Mouse (Mus musculus): ENCODE data around the gene Nars2. TPM values are rescaled to one million over a fixed set of nuclear protein-coding genes. Genes with fewer than 3 reads are reported as not detected.

The Nars2 gene
- polyA plus RNA-seq, 1 experiment from 2014 or later, result 22.0 TPM

- Histone ChIP-seq H3K9me3 (replicated peaks; ENCODE audit: control insufficient read depth, low read length) (no peaks in the 10 kb centered on the region), H3K4me1 (ENCODE audit: control insufficient read depth, insufficient read depth, low read length) (no peaks in the 10 kb centered on the region), H3K4me3 (ENCODE audit: low read length) (no peak overlapping the region), H3K27ac (ENCODE audit: low read length) (no peak overlapping the region), H3K9ac (ENCODE audit: low read length) (no peak overlapping the region), H3K36me3 (ENCODE audit: control insufficient read depth, insufficient read depth) (no peaks in the 10 kb centered on the region), H3K27me3 (ENCODE audit: control insufficient read depth, insufficient read depth, low read length) (no peaks in the 10 kb centered on the region), H3K4me2 (ENCODE audit: low read depth, low read length) (no peak overlapping the region)
- 81% methylated on average over 5 of the region's 5 CpGs for WGBS
- ATAC-seq (replicated peaks; ENCODE audit: extremely low read depth, insufficient read depth, low FRiP score), result no peak
These were observed 75.6 kb downstream of the Nars2 start for GRCm38 (mm10) chr7:97026772-97027358.

DNA sequence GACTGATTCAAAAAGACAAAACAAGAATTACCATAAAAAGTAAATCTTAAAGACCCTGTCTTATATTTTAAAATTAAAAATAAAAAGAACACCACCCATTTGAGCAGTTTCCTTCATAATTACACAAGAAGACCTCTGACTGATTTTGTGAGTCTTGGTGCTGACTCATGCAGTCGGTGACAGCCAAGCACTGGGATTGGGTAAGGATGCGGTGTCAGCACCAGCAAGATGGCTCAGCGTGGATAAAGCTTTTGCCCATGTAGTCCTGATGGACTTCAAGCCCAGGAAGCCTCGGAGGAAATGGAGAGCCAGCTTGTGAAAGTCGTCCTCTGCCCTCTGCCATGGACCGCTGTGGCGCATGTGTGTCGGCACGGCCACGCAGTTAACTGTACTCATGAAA is 77.8 kb downstream of the Nars2 start:
- no peak overlapping the region for H3K4me3 ChIP-seq (ENCODE audit: low read length)
- no peak overlapping the region for H3K27ac ChIP-seq (ENCODE audit: low read length)
- H3K9ac ChIP-seq (ENCODE audit: low read length), result no peak overlapping the region
- 91% methylated on average over 10 of the region's 10 CpGs for WGBS
- H3K9me3 ChIP-seq (replicated peaks; ENCODE audit: control insufficient read depth, low read length), result no peaks in the 10 kb centered on the region
- no peak overlapping the region for H3K4me2 ChIP-seq (ENCODE audit: low read depth, low read length)
- no peaks in the 10 kb centered on the region for H3K4me1 ChIP-seq (ENCODE audit: control insufficient read depth, insufficient read depth, low read length)
- ATAC-seq (replicated peaks; ENCODE audit: extremely low read depth, insufficient read depth, low FRiP score), result no peak
- H3K36me3 ChIP-seq (ENCODE audit: control insufficient read depth, insufficient read depth), result no peaks in the 10 kb centered on the region
- no peaks in the 10 kb centered on the region for H3K27me3 ChIP-seq (ENCODE audit: control insufficient read depth, insufficient read depth, low read length)

GRCm38 (mm10) chr7:97032412-97032811 is 81.1 kb downstream of the Nars2 start:
- ATAC-seq (replicated peaks; ENCODE audit: extremely low read depth, insufficient read depth, low FRiP score), result no peak
- 87% methylated on average over 2 of the region's 2 CpGs for WGBS
- no peak overlapping the region for H3K27ac ChIP-seq (ENCODE audit: low read length)
- H3K9ac ChIP-seq (ENCODE audit: low read length), result no peak overlapping the region
- H3K4me2 ChIP-seq (ENCODE audit: low read depth, low read length), result no peak overlapping the region
- H3K36me3 ChIP-seq (ENCODE audit: control insufficient read depth, insufficient read depth), result no peaks in the 10 kb centered on the region
- no peaks in the 10 kb centered on the region for H3K27me3 ChIP-seq (ENCODE audit: control insufficient read depth, insufficient read depth, low read length)
- H3K4me1 ChIP-seq (ENCODE audit: control insufficient read depth, insufficient read depth, low read length), result no peaks in the 10 kb centered on the region
- no peak overlapping the region for H3K4me3 ChIP-seq (ENCODE audit: low read length)
- H3K9me3 ChIP-seq (replicated peaks; ENCODE audit: control insufficient read depth, low read length), result no peaks in the 10 kb centered on the region

DNA sequence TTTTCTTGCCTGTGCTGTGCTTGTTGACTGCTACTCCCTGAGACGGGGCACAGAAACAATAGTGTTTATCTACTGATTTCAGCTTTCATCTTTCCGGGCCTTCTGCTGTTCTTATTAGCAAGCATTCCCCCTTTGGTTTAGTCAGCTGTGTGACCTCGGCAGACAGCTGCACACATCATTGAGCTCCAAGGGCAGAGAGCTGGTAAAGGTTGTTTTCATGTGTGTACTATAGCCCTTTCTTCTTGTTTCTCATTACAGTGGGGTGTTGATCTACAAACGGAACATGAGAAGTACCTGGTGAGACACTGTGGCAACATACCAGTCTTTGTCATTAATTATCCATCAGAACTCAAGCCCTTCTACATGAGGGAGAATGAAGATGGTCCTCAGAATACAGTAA is 88.3 kb downstream of the Nars2 start:
- no peaks in the 10 kb centered on the region for H3K4me1 ChIP-seq (ENCODE audit: control insufficient read depth, insufficient read depth, low read length)
- no peak overlapping the region for H3K27ac ChIP-seq (ENCODE audit: low read length)
- H3K4me3 ChIP-seq (ENCODE audit: low read length), result no peak overlapping the region
- no peak for ATAC-seq (replicated peaks; ENCODE audit: extremely low read depth, insufficient read depth, low FRiP score)
- H3K4me2 ChIP-seq (ENCODE audit: low read depth, low read length), result no peak overlapping the region
- H3K9me3 ChIP-seq (replicated peaks; ENCODE audit: control insufficient read depth, low read length), result no peaks in the 10 kb centered on the region
- WGBS, result 60% methylated on average over 4 of the region's 4 CpGs
- H3K9ac ChIP-seq (ENCODE audit: low read length), result no peak overlapping the region
- no peaks in the 10 kb centered on the region for H3K27me3 ChIP-seq (ENCODE audit: control insufficient read depth, insufficient read depth, low read length)
- peaks cover 5% of the 10 kb centered on the region; the same call in 1 of the 2 replicates for H3K36me3 ChIP-seq (ENCODE audit: control insufficient read depth, insufficient read depth)

DNA sequence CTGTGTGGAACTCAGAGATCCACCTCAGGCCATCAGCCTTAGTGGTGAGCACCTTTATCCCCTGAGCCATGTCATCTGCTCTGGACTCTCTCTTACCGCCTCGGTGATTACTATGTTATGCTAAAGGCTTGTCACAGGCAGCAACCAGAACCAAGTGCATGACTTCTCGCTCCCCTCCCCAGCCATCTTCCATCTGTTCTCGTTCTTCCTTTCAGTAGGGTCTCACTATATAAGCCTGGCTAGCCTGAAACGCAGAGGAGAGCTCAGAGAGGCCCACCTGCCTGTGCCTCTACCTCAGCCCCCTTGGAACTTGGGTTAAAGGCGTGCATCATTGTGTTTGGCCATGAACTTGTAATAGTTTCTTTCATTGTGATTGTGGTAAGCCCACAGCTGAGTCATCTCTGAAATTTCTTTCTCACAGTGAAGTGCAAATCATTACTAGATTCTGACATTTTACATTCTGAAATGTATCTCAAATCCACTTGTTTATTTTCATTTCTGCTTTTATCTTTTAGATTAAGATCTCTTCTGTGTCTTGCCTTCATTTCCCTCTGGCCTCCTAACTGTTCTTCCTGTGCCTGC is 90.7 kb downstream of the Nars2 start:
- ATAC-seq (replicated peaks; ENCODE audit: extremely low read depth, insufficient read depth, low FRiP score), result no peak
- Histone ChIP-seq H3K9ac (ENCODE audit: low read length) (no peak overlapping the region), H3K27me3 (ENCODE audit: control insufficient read depth, insufficient read depth, low read length) (no peaks in the 10 kb centered on the region), H3K36me3 (ENCODE audit: control insufficient read depth, insufficient read depth) (peaks cover 5% of the 10 kb centered on the region; the same call in 1 of the 2 replicates), H3K27ac (ENCODE audit: low read length) (no peak overlapping the region), H3K4me1 (ENCODE audit: control insufficient read depth, insufficient read depth, low read length) (no peaks in the 10 kb centered on the region), H3K9me3 (replicated peaks; ENCODE audit: control insufficient read depth, low read length) (no peaks in the 10 kb centered on the region), H3K4me2 (ENCODE audit: low read depth, low read length) (no peak overlapping the region), H3K4me3 (ENCODE audit: low read length) (no peak overlapping the region)
- 82% methylated on average over 6 of the region's 6 CpGs for WGBS

- no peak overlapping the region for H3K27ac ChIP-seq (ENCODE audit: low read length)
These were observed 91.7 kb downstream of the Nars2 start for GRCm38 (mm10) chr7:97042981-97043380.

DNA sequence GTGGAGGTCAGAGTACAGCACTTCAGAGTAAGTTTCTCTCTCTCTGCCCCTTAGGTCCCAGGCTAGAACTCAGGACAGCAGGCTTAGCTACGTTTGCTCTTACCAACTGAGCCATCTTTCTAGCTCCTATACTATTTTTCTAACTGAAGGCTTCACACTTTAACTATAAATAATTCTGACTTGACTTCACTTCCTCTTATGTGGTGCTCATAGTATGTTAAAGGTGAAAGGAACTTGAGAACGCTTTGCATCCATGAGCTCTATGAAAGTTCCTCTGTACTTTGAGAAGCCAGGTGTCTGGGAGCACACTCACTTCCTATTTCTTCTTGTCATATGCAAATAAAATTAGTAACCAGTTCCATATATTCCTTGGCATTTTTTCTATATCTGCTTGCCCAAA is 109.7 kb downstream of the Nars2 start:
- no peaks in the 10 kb centered on the region for H3K9me3 ChIP-seq (replicated peaks; ENCODE audit: control insufficient read depth, low read length)
- no peak overlapping the region for H3K4me2 ChIP-seq (ENCODE audit: low read depth, low read length)
- H3K9ac ChIP-seq (ENCODE audit: low read length), result no peak overlapping the region
- peaks cover 6% of the 10 kb centered on the region; the same call in 1 of the 2 replicates for H3K36me3 ChIP-seq (ENCODE audit: control insufficient read depth, insufficient read depth)
- WGBS, result 88% methylated on average over 2 of the region's 2 CpGs
- no peak overlapping the region for H3K27ac ChIP-seq (ENCODE audit: low read length)
- H3K27me3 ChIP-seq (ENCODE audit: control insufficient read depth, insufficient read depth, low read length), result no peaks in the 10 kb centered on the region
- H3K4me3 ChIP-seq (ENCODE audit: low read length), result no peak overlapping the region
- no peaks in the 10 kb centered on the region for H3K4me1 ChIP-seq (ENCODE audit: control insufficient read depth, insufficient read depth, low read length)
- ATAC-seq (replicated peaks; ENCODE audit: extremely low read depth, insufficient read depth, low FRiP score), result no peak

More at GRCm38 (mm10) chr7:97042981-97043380, 91.7 kb downstream of the Nars2 start:
- no peak overlapping the region for H3K4me3 ChIP-seq (ENCODE audit: low read length)
- H3K4me2 ChIP-seq (ENCODE audit: low read depth, low read length), result no peak overlapping the region
- no peak for ATAC-seq (replicated peaks; ENCODE audit: extremely low read depth, insufficient read depth, low FRiP score)
- no peak overlapping the region for H3K9ac ChIP-seq (ENCODE audit: low read length)
- peaks cover 5% of the 10 kb centered on the region; the same call in 1 of the 2 replicates for H3K36me3 ChIP-seq (ENCODE audit: control insufficient read depth, insufficient read depth)
- no peaks in the 10 kb centered on the region for H3K4me1 ChIP-seq (ENCODE audit: control insufficient read depth, insufficient read depth, low read length)
- no peaks in the 10 kb centered on the region for H3K9me3 ChIP-seq (replicated peaks; ENCODE audit: control insufficient read depth, low read length)
- WGBS, result 81% methylated on average over 1 of the region's 1 CpGs
- H3K27me3 ChIP-seq (ENCODE audit: control insufficient read depth, insufficient read depth, low read length), result no peaks in the 10 kb centered on the region

DNA sequence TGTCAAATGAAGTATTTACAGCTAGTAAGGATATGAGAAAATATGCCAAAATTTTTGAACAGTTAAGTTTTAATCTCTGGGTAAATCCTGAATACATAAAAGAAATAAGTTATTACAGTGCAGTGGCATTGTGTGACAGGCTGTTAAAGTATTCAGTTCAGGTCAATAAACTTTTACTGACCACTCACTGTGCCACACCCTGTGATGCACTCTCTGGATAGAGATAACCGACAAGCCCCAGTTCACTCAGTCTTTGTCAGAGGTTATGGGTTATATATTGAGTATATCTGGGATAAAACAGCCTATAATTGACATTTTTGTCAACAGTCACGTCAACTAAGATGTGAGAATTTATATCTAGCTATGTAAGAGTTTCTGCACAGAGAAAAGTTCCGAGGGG is 120.2 kb downstream of the Nars2 start:
- 79% methylated on average over 3 of the region's 3 CpGs for WGBS
- H3K4me1 ChIP-seq (ENCODE audit: control insufficient read depth, insufficient read depth, low read length), result no peaks in the 10 kb centered on the region
- H3K9me3 ChIP-seq (replicated peaks; ENCODE audit: control insufficient read depth, low read length), result no peaks in the 10 kb centered on the region
- H3K27ac ChIP-seq (ENCODE audit: low read length), result no peak overlapping the region
- H3K4me3 ChIP-seq (ENCODE audit: low read length), result no peak overlapping the region
- no peak overlapping the region for H3K4me2 ChIP-seq (ENCODE audit: low read depth, low read length)
- no peaks in the 10 kb centered on the region for H3K36me3 ChIP-seq (ENCODE audit: control insufficient read depth, insufficient read depth)
- ATAC-seq (replicated peaks; ENCODE audit: extremely low read depth, insufficient read depth, low FRiP score), result no peak
- H3K27me3 ChIP-seq (ENCODE audit: control insufficient read depth, insufficient read depth, low read length), result no peaks in the 10 kb centered on the region
- no peak overlapping the region for H3K9ac ChIP-seq (ENCODE audit: low read length)

DNA sequence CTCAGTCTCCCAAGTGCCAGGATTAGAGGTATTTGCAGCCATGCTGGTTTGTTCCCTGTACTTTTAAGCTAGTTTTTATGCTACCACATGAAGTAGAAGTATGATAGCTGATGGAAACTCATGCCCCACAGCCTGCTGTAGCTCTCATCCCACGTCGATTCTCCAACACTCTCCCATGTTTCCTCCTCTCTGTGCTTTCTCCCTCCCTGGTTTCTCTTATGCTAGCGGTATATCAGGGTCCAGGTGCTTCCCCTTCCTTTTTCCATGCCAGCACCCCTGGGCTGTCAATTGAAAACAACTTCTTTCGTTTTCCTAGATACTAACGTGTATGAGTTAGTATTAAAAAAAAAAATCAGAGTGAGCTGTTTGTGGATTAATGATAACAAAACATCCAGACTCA is 120.8 kb downstream of the Nars2 start:
- no peak overlapping the region for H3K9ac ChIP-seq (ENCODE audit: low read length)
- no peak for ATAC-seq (replicated peaks; ENCODE audit: extremely low read depth, insufficient read depth, low FRiP score)
- no peaks in the 10 kb centered on the region for H3K9me3 ChIP-seq (replicated peaks; ENCODE audit: control insufficient read depth, low read length)
- H3K27ac ChIP-seq (ENCODE audit: low read length), result no peak overlapping the region
- H3K4me3 ChIP-seq (ENCODE audit: low read length), result no peak overlapping the region
- no peaks in the 10 kb centered on the region for H3K27me3 ChIP-seq (ENCODE audit: control insufficient read depth, insufficient read depth, low read length)
- no peaks in the 10 kb centered on the region for H3K36me3 ChIP-seq (ENCODE audit: control insufficient read depth, insufficient read depth)
- H3K4me2 ChIP-seq (ENCODE audit: low read depth, low read length), result no peak overlapping the region
- H3K4me1 ChIP-seq (ENCODE audit: control insufficient read depth, insufficient read depth, low read length), result no peaks in the 10 kb centered on the region
- 68% methylated on average over 5 of the region's 5 CpGs for WGBS

Data from heart, embryonic 16.5 days (tissue).